Mouse (Mus musculus): ENCODE results near the gene Ttc21a. TPM values are rescaled to one million over a fixed set of nuclear protein-coding genes. Genes with fewer than 3 reads are reported as not detected.

The Ttc21a gene
- polyA plus RNA-seq, 1 experiment from 2014 or later: 0.10 TPM

- Histone ChIP-seq H3K9ac (replicated peaks; ENCODE audit: low read length) (no peak overlapping the region), H3K27ac (replicated peaks; ENCODE audit: low read depth, low read length) (no peak overlapping the region), H3K9me3 (replicated peaks; ENCODE audit: control insufficient read depth, low read length) (no peaks in the 10 kb centered on the region), H3K4me3 (ENCODE audit: low read depth, low read length) (no peak overlapping the region), H3K4me2 (ENCODE audit: low read depth, low read length) (no peak overlapping the region), H3K27me3 (ENCODE audit: control insufficient read depth, insufficient read depth, low read length) (no peaks in the 10 kb centered on the region), H3K36me3 (replicated peaks; ENCODE audit: control insufficient read depth, insufficient read depth, low read depth, low read length) (peaks cover 3% of the 10 kb centered on the region), H3K4me1 (ENCODE audit: control insufficient read depth, insufficient read depth, low read length) (no peaks in the 10 kb centered on the region)
- WGBS: 89% methylated on average over 2 of the region's 2 CpGs
- ATAC-seq (replicated peaks; ENCODE audit: insufficient number of reproducible peaks, low FRiP score, low TSS enrichment, low read depth) (no peak), DNase-seq (ENCODE audit: low spot score) (no peak)
Observed at GRCm38 (mm10) chr9:119899446-119899845, 38.0 kb upstream of the Ttc21a start.

- DNase-seq (ENCODE audit: low spot score): no peak
- H3K36me3 ChIP-seq (replicated peaks; ENCODE audit: control insufficient read depth, insufficient read depth, low read depth, low read length): peaks cover 3% of the 10 kb centered on the region
- no peak overlapping the region for H3K4me3 ChIP-seq (ENCODE audit: low read depth, low read length)
- no peak overlapping the region for H3K9ac ChIP-seq (replicated peaks; ENCODE audit: low read length)
- no peak for ATAC-seq (replicated peaks; ENCODE audit: insufficient number of reproducible peaks, low FRiP score, low TSS enrichment, low read depth)
- H3K4me1 ChIP-seq (ENCODE audit: control insufficient read depth, insufficient read depth, low read length): no peaks in the 10 kb centered on the region
- WGBS: 89% methylated on average over 12 of the region's 12 CpGs
- H3K4me2 ChIP-seq (ENCODE audit: low read depth, low read length): no peak overlapping the region
- H3K27me3 ChIP-seq (ENCODE audit: control insufficient read depth, insufficient read depth, low read length): no peaks in the 10 kb centered on the region
- H3K27ac ChIP-seq (replicated peaks; ENCODE audit: low read depth, low read length): no peak overlapping the region
- no peaks in the 10 kb centered on the region for H3K9me3 ChIP-seq (replicated peaks; ENCODE audit: control insufficient read depth, low read length)
Observed at GRCm38 (mm10) chr9:119902410-119903151, 34.8 kb upstream of the Ttc21a start.

GRCm38 (mm10) chr9:119908708-119909107 lies 28.7 kb upstream of the Ttc21a start:
- Histone ChIP-seq H3K36me3 (replicated peaks; ENCODE audit: control insufficient read depth, insufficient read depth, low read depth, low read length) (peaks cover 9% of the 10 kb centered on the region), H3K4me3 (ENCODE audit: low read depth, low read length) (no peak overlapping the region), H3K4me1 (ENCODE audit: control insufficient read depth, insufficient read depth, low read length) (no peaks in the 10 kb centered on the region), H3K27me3 (ENCODE audit: control insufficient read depth, insufficient read depth, low read length) (no peaks in the 10 kb centered on the region), H3K4me2 (ENCODE audit: low read depth, low read length) (no peak overlapping the region), H3K27ac (replicated peaks; ENCODE audit: low read depth, low read length) (no peak overlapping the region), H3K9ac (replicated peaks; ENCODE audit: low read length) (no peak overlapping the region), H3K9me3 (replicated peaks; ENCODE audit: control insufficient read depth, low read length) (no peaks in the 10 kb centered on the region)
- WGBS: 94% methylated on average over 3 of the region's 3 CpGs
- no peak for DNase-seq (ENCODE audit: low spot score)
- no peak for ATAC-seq (replicated peaks; ENCODE audit: insufficient number of reproducible peaks, low FRiP score, low TSS enrichment, low read depth)

GRCm38 (mm10) chr9:119909931-119910330 lies 27.5 kb upstream of the Ttc21a start:
- H3K27ac ChIP-seq (replicated peaks; ENCODE audit: low read depth, low read length): no peak overlapping the region
- no peak overlapping the region for H3K9ac ChIP-seq (replicated peaks; ENCODE audit: low read length)
- no peaks in the 10 kb centered on the region for H3K9me3 ChIP-seq (replicated peaks; ENCODE audit: control insufficient read depth, low read length)
- no peaks in the 10 kb centered on the region for H3K27me3 ChIP-seq (ENCODE audit: control insufficient read depth, insufficient read depth, low read length)
- no peaks in the 10 kb centered on the region for H3K4me1 ChIP-seq (ENCODE audit: control insufficient read depth, insufficient read depth, low read length)
- ATAC-seq (replicated peaks; ENCODE audit: insufficient number of reproducible peaks, low FRiP score, low TSS enrichment, low read depth): no peak
- no peak overlapping the region for H3K4me2 ChIP-seq (ENCODE audit: low read depth, low read length)
- no peak overlapping the region for H3K4me3 ChIP-seq (ENCODE audit: low read depth, low read length)
- 88% methylated on average over 3 of the region's 3 CpGs for WGBS
- DNase-seq (ENCODE audit: low spot score): no peak
- peaks cover 6% of the 10 kb centered on the region for H3K36me3 ChIP-seq (replicated peaks; ENCODE audit: control insufficient read depth, insufficient read depth, low read depth, low read length)

GRCm38 (mm10) chr9:119913087-119913838 lies 24.1 kb upstream of the Ttc21a start:
- Histone ChIP-seq H3K4me3 (ENCODE audit: low read depth, low read length) (no peak overlapping the region), H3K27ac (replicated peaks; ENCODE audit: low read depth, low read length) (no peak overlapping the region), H3K4me1 (ENCODE audit: control insufficient read depth, insufficient read depth, low read length) (no peaks in the 10 kb centered on the region), H3K9ac (replicated peaks; ENCODE audit: low read length) (no peak overlapping the region), H3K9me3 (replicated peaks; ENCODE audit: control insufficient read depth, low read length) (no peaks in the 10 kb centered on the region), H3K36me3 (replicated peaks; ENCODE audit: control insufficient read depth, insufficient read depth, low read depth, low read length) (peaks cover 6% of the 10 kb centered on the region), H3K27me3 (ENCODE audit: control insufficient read depth, insufficient read depth, low read length) (no peaks in the 10 kb centered on the region), H3K4me2 (ENCODE audit: low read depth, low read length) (no peak overlapping the region)
- ATAC-seq (replicated peaks; ENCODE audit: insufficient number of reproducible peaks, low FRiP score, low TSS enrichment, low read depth) (no peak), DNase-seq (ENCODE audit: low spot score) (peak; percentile 31)
- WGBS: 79% methylated on average over 13 of the region's 13 CpGs

GRCm38 (mm10) chr9:119919858-119920257 lies 17.5 kb upstream of the Ttc21a start:
- no peak for DNase-seq (ENCODE audit: low spot score)
- H3K36me3 ChIP-seq (replicated peaks; ENCODE audit: control insufficient read depth, insufficient read depth, low read depth, low read length): peaks cover 8% of the 10 kb centered on the region
- no peak overlapping the region for H3K4me3 ChIP-seq (ENCODE audit: low read depth, low read length)

GRCm38 (mm10) chr9:119923462-119923861 lies 13.9 kb upstream of the Ttc21a start:
- no peaks in the 10 kb centered on the region for H3K27me3 ChIP-seq (ENCODE audit: control insufficient read depth, insufficient read depth, low read length)
- H3K4me3 ChIP-seq (ENCODE audit: low read depth, low read length): no peak overlapping the region
- peaks cover 9% of the 10 kb centered on the region; the same call in 1 of the 2 replicates for H3K36me3 ChIP-seq (replicated peaks; ENCODE audit: control insufficient read depth, insufficient read depth, low read depth, low read length)
- ATAC-seq (replicated peaks; ENCODE audit: insufficient number of reproducible peaks, low FRiP score, low TSS enrichment, low read depth) (no peak), DNase-seq (ENCODE audit: low spot score) (no peak)
- WGBS: 98% methylated on average over 4 of the region's 4 CpGs
- H3K27ac ChIP-seq (replicated peaks; ENCODE audit: low read depth, low read length): no peak overlapping the region
- H3K9me3 ChIP-seq (replicated peaks; ENCODE audit: control insufficient read depth, low read length): no peaks in the 10 kb centered on the region
- H3K4me2 ChIP-seq (ENCODE audit: low read depth, low read length): no peak overlapping the region
- H3K9ac ChIP-seq (replicated peaks; ENCODE audit: low read length): no peak overlapping the region
- H3K4me1 ChIP-seq (ENCODE audit: control insufficient read depth, insufficient read depth, low read length): no peaks in the 10 kb centered on the region

More at GRCm38 (mm10) chr9:119919858-119920257, 17.5 kb upstream of the Ttc21a start:
- no peak overlapping the region for H3K9ac ChIP-seq (replicated peaks; ENCODE audit: low read length)
- H3K4me1 ChIP-seq (ENCODE audit: control insufficient read depth, insufficient read depth, low read length): no peaks in the 10 kb centered on the region
- 91% methylated on average over 1 of the region's 1 CpGs for WGBS
- no peak for ATAC-seq (replicated peaks; ENCODE audit: insufficient number of reproducible peaks, low FRiP score, low TSS enrichment, low read depth)
- no peak overlapping the region for H3K27ac ChIP-seq (replicated peaks; ENCODE audit: low read depth, low read length)
- no peak overlapping the region for H3K4me2 ChIP-seq (ENCODE audit: low read depth, low read length)
- no peaks in the 10 kb centered on the region for H3K9me3 ChIP-seq (replicated peaks; ENCODE audit: control insufficient read depth, low read length)
- no peaks in the 10 kb centered on the region for H3K27me3 ChIP-seq (ENCODE audit: control insufficient read depth, insufficient read depth, low read length)

- WGBS: 94% methylated on average over 16 of the region's 16 CpGs
- Histone ChIP-seq H3K36me3 (replicated peaks; ENCODE audit: control insufficient read depth, insufficient read depth, low read depth, low read length) (peaks cover 7% of the 10 kb centered on the region; the same call in 1 of the 2 replicates), H3K27ac (replicated peaks; ENCODE audit: low read depth, low read length) (no peak overlapping the region), H3K9me3 (replicated peaks; ENCODE audit: control insufficient read depth, low read length) (no peaks in the 10 kb centered on the region), H3K4me3 (ENCODE audit: low read depth, low read length) (no peak overlapping the region), H3K4me2 (ENCODE audit: low read depth, low read length) (no peak overlapping the region), H3K4me1 (ENCODE audit: control insufficient read depth, insufficient read depth, low read length) (no peaks in the 10 kb centered on the region), H3K27me3 (ENCODE audit: control insufficient read depth, insufficient read depth, low read length) (no peaks in the 10 kb centered on the region), H3K9ac (replicated peaks; ENCODE audit: low read length) (no peak overlapping the region)
- DNase-seq (ENCODE audit: low spot score) (no peak), ATAC-seq (replicated peaks; ENCODE audit: insufficient number of reproducible peaks, low FRiP score, low TSS enrichment, low read depth) (no peak)
Observed at GRCm38 (mm10) chr9:119925120-119925657, 12.2 kb upstream of the Ttc21a start.
